Mouse (Mus musculus): ENCODE data around the gene Bbs5. TPM values are rescaled to one million over a fixed set of nuclear protein-coding genes. Genes with fewer than 3 reads are reported as not detected.
A peak's percentile ranks its signal among the peaks of the same experiment; 100 is the strongest.

Gene Bbs5
- 5.0 and 6.1 TPM in 2 replicates for polyA plus RNA-seq (2015; fragmentation: Nextera tagmentation; extraction: Ambion mirVana)

- no peak within 1 kb of the TSS for H3K27ac ChIP-seq (ENCODE audit: low read depth, low read length)
- no peaks in the 10 kb centered on the region for H3K4me1 ChIP-seq (replicated peaks; ENCODE audit: control insufficient read depth, insufficient read depth, low read length)
- peak; percentile 97 for ATAC-seq
- H3K27me3 ChIP-seq (replicated peaks; ENCODE audit: control insufficient read depth, insufficient read depth, low read length), result no peaks in the 10 kb centered on the region
- H3K4me2 ChIP-seq (replicated peaks; ENCODE audit: low read depth), result peak within 1 kb of the TSS; percentile 78
- H3K9ac ChIP-seq (ENCODE audit: low read depth, low read length), result peak within 1 kb of the TSS; percentile 35
- H3K4me3 ChIP-seq (ENCODE audit: low read depth, low read length), result peak within 1 kb of the TSS; percentile 60
- WGBS, result 3% methylated on average over 43 of the region's 43 CpGs
- no peaks in the 10 kb centered on the region for H3K36me3 ChIP-seq (ENCODE audit: control insufficient read depth, insufficient read depth)
- no peak for TF ChIP-seq CTCF (IDR thresholded peaks at IDR 0.05; ENCODE audit: low read depth)
- no peaks in the 10 kb centered on the region for H3K9me3 ChIP-seq (ENCODE audit: control insufficient read depth)
Measured at GRCm38 (mm10) chr2:69646726-69647490, at the start of gene Bbs5. Bbs5 (plus strand) TSS chr2:69647171.

- WGBS, result 48% methylated on average over 7 of the region's 7 CpGs
- Histone ChIP-seq H3K27me3 (replicated peaks; ENCODE audit: control insufficient read depth, insufficient read depth, low read length) (no peaks in the 10 kb centered on the region), H3K36me3 (ENCODE audit: control insufficient read depth, insufficient read depth) (no peaks in the 10 kb centered on the region), H3K4me2 (replicated peaks; ENCODE audit: low read depth) (no peak overlapping the region), H3K27ac (ENCODE audit: low read depth, low read length) (peak overlapping the region; percentile 78), H3K4me1 (replicated peaks; ENCODE audit: control insufficient read depth, insufficient read depth, low read length) (no peaks in the 10 kb centered on the region), H3K9me3 (ENCODE audit: control insufficient read depth) (no peaks in the 10 kb centered on the region), H3K9ac (ENCODE audit: low read depth, low read length) (no peak overlapping the region), H3K4me3 (ENCODE audit: low read depth, low read length) (no peak overlapping the region)
- ATAC-seq, result peak; percentile 87
- no peak for TF ChIP-seq CTCF (IDR thresholded peaks at IDR 0.05; ENCODE audit: low read depth)
Measured at GRCm38 (mm10) chr2:69603726-69604393, 43.1 kb upstream of the Bbs5 start.

GRCm38 (mm10) chr2:69606621-69607020 is 40.4 kb upstream of the Bbs5 start:
- 72% methylated on average over 3 of the region's 3 CpGs for WGBS
- Histone ChIP-seq H3K4me1 (replicated peaks; ENCODE audit: control insufficient read depth, insufficient read depth, low read length) (no peaks in the 10 kb centered on the region), H3K4me2 (replicated peaks; ENCODE audit: low read depth) (no peak overlapping the region), H3K9ac (ENCODE audit: low read depth, low read length) (no peak overlapping the region), H3K27ac (ENCODE audit: low read depth, low read length) (no peak overlapping the region), H3K27me3 (replicated peaks; ENCODE audit: control insufficient read depth, insufficient read depth, low read length) (no peaks in the 10 kb centered on the region), H3K9me3 (ENCODE audit: control insufficient read depth) (no peaks in the 10 kb centered on the region), H3K4me3 (ENCODE audit: low read depth, low read length) (no peak overlapping the region), H3K36me3 (ENCODE audit: control insufficient read depth, insufficient read depth) (no peaks in the 10 kb centered on the region)
- no peak for TF ChIP-seq CTCF (IDR thresholded peaks at IDR 0.05; ENCODE audit: low read depth)
- ATAC-seq, result no peak

- Histone ChIP-seq H3K9ac (ENCODE audit: low read depth, low read length) (no peak overlapping the region), H3K9me3 (ENCODE audit: control insufficient read depth) (no peaks in the 10 kb centered on the region), H3K4me1 (replicated peaks; ENCODE audit: control insufficient read depth, insufficient read depth, low read length) (no peaks in the 10 kb centered on the region), H3K27me3 (replicated peaks; ENCODE audit: control insufficient read depth, insufficient read depth, low read length) (no peaks in the 10 kb centered on the region), H3K36me3 (ENCODE audit: control insufficient read depth, insufficient read depth) (no peaks in the 10 kb centered on the region), H3K4me2 (replicated peaks; ENCODE audit: low read depth) (no peak overlapping the region), H3K27ac (ENCODE audit: low read depth, low read length) (no peak overlapping the region), H3K4me3 (ENCODE audit: low read depth, low read length) (no peak overlapping the region)
- ATAC-seq, result peak; percentile 88
- WGBS, result 7% methylated on average over 10 of the region's 10 CpGs
- no peak for TF ChIP-seq CTCF (IDR thresholded peaks at IDR 0.05; ENCODE audit: low read depth)
Measured at GRCm38 (mm10) chr2:69612237-69612636, 34.7 kb upstream of the Bbs5 start.

- no peak overlapping the region for H3K4me2 ChIP-seq (replicated peaks; ENCODE audit: low read depth)
- 18% methylated on average over 9 of the region's 9 CpGs for WGBS
- ATAC-seq, result peak; percentile 14; the same call in 1 of the 2 replicates
Measured at GRCm38 (mm10) chr2:69612716-69613115, 34.3 kb upstream of the Bbs5 start.

GRCm38 (mm10) chr2:69613237-69613636 is 33.7 kb upstream of the Bbs5 start:
- H3K4me1 ChIP-seq (replicated peaks; ENCODE audit: control insufficient read depth, insufficient read depth, low read length), result no peaks in the 10 kb centered on the region
- H3K27me3 ChIP-seq (replicated peaks; ENCODE audit: control insufficient read depth, insufficient read depth, low read length), result no peaks in the 10 kb centered on the region
- H3K9me3 ChIP-seq (ENCODE audit: control insufficient read depth), result no peaks in the 10 kb centered on the region
- no peak overlapping the region for H3K9ac ChIP-seq (ENCODE audit: low read depth, low read length)
- no peak for TF ChIP-seq CTCF (IDR thresholded peaks at IDR 0.05; ENCODE audit: low read depth)
- no peak overlapping the region for H3K4me2 ChIP-seq (replicated peaks; ENCODE audit: low read depth)
- 0 out of 2 replicates have a peak, but pooled peaks have one; percentile 26 for ATAC-seq
- H3K4me3 ChIP-seq (ENCODE audit: low read depth, low read length), result no peak overlapping the region
- no peaks in the 10 kb centered on the region for H3K36me3 ChIP-seq (ENCODE audit: control insufficient read depth, insufficient read depth)
- peak overlapping the region; percentile 63 for H3K27ac ChIP-seq (ENCODE audit: low read depth, low read length)
- WGBS, result 41% methylated on average over 4 of the region's 4 CpGs

More at GRCm38 (mm10) chr2:69612716-69613115, 34.3 kb upstream of the Bbs5 start:
- Histone ChIP-seq H3K4me1 (replicated peaks; ENCODE audit: control insufficient read depth, insufficient read depth, low read length) (no peaks in the 10 kb centered on the region), H3K4me3 (ENCODE audit: low read depth, low read length) (no peak overlapping the region), H3K36me3 (ENCODE audit: control insufficient read depth, insufficient read depth) (no peaks in the 10 kb centered on the region), H3K27ac (ENCODE audit: low read depth, low read length) (peak overlapping the region; percentile 63), H3K27me3 (replicated peaks; ENCODE audit: control insufficient read depth, insufficient read depth, low read length) (no peaks in the 10 kb centered on the region), H3K9ac (ENCODE audit: low read depth, low read length) (no peak overlapping the region), H3K9me3 (ENCODE audit: control insufficient read depth) (no peaks in the 10 kb centered on the region)
- no peak for TF ChIP-seq CTCF (IDR thresholded peaks at IDR 0.05; ENCODE audit: low read depth)

Data from intestine, postnatal 0 days (tissue).